Mouse (Mus musculus): ENCODE results near the gene Rbmx2.

Gene Rbmx2

DNA sequence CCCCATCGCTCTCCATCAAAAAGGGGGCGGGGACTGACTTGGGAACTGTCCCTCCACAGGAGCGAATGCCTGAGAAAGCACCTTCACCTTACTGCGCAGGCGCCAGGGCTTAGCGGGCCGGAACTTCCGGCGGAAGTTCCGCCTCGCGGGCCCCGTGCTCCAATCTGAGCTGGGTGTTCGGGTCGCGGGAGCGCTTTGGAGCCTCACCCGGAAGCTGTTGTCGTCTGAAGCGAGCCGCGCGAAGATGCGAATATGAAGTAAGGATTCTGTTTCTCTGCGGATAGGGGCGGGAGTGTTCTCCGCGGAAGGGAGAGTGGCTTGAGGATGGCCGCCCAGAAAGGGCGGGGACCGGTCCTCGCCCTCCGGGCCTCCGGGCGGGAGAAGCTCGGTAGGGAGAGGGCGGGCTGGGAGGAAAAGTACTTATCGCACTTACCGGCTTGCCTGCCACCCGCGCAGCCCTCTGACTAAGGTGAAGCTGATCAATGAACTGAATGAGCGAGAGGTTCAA is at the start of gene Rbmx2:
Gene Rbmx2 (plus strand): TSS at position 141 of the 508 bp plus-strand sequence.
- peak; percentile 92 for DNase-seq (ENCODE audit: low read depth)

DNA sequence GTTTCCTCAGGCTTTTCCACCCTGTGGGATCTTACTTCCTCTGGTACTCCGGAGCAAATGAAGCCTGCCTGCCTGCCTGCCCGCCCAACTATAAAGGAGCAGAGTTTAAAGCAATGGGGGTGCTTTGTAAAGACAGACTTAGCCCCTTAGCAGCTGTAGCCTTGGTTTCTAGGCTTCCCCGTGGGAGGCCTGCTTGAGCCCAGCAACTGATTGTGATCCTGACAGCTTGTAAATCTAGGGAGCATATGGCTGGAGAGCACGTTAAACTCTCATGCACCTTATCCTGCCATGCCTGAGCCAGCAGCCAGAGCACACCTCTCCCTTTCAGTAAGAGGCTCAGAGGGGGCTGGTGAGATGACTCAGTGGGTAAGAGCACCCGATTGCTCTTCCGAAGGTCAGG is 28.0 kb upstream of the Rbmx2 start:
- DNase-seq (ENCODE audit: low read depth), result no peak

DNA sequence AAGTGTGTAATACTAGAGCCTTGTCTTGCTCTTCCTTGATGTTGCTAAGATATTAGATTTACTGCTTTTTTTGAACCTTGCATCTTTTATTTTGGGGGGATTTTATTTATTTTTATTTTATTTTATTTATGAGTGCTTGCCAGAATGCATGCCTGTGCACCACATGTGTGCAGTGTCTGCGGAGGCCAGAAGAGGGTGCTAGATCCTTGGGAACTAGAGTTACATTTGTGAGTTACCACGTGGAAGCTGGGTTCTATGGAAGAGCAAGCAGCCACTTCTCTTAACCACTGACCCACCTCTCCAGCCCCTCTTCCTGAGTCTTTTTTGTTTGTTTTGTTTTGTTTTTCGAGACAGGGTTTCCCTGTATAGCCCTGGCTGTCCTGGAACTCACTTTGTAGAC is 25.2 kb upstream of the Rbmx2 start:
- DNase-seq (ENCODE audit: low read depth), result peak; percentile 45

DNA sequence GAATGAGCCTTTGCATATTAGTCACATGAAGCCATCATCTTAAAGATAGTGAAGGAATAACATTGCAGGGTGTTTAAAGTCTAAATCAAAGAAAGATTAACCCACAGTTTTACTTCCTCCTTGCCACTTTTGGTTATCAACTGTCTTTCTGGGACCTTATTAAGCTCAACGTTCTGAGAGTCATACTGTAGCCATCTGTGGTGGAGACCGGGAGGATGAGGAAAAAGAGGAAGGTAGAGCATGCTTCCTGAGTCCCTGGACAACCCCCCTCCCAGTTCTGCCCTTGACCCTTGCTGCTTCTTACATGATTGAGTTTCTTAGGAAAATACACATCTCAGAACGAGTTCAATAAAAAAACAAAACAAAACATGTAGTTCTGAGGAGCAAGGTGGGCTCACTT is 23.1 kb upstream of the Rbmx2 start:
- no peak for DNase-seq (ENCODE audit: low read depth)

DNA sequence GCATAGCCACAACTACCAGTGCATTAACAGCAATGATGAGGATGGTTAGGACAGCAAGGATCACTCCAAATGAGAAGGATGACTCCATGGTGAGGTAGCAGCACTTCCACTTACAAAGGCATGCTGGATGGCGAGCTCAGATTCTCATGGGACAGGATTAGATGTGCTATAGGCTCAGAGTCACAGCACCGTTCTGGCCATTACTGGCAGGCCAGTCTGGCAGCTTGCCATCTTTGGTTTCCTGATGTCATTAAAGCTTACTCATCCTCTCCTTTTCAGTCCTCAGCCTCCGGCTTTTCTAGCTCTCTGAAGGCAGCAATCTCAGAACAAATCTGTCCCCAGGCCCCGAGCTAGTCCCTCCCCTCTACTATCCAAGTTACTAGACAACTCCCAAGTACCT is 20.6 kb upstream of the Rbmx2 start, which contains the start of gene Gpr119:
Gene Gpr119 (minus strand): TSS at position 308 of the 400 bp plus-strand sequence.
- peak; percentile 55 for DNase-seq (ENCODE audit: low read depth)

DNA sequence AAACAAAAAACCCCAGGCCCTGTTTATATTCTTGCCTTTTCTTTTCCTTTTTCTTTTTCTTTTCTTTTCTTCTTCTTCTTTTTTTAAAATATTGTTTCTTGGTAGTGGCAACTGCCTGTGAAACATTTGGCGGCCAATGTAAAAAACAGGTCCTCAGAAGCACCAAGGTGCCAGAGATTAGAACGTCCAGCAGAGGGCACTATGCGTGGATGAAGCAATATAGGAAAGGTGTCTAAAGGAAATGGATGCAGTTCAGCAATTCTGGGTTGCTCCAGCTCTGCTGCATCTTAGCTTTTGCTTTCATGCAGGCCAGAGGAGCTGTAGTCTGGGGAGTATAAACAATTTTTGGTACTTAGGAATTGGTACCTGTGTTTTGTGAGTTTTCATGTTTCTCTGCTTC is 11.4 kb upstream of the Rbmx2 start:
- peak; percentile 56 for DNase-seq (ENCODE audit: low read depth)

DNA sequence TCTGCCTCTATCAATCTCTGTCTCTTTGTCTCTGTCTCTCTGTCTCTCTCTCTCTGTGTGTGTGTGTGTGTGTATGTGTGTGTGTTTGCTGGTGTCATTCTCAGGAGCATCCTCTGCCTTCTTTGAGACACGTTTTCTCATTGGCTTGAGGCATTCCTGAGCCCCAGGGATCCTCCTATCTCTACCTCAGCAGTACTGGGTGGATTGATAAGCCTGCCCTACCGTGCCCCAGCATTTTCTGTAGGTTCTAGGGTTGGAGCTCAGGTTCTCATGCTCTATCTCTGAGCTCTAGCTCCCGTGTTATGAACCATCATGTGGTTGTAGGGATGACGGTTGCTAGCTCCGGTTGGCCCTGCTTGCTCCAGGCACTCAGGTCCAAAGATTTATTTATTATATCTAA is 10.9 kb upstream of the Rbmx2 start:
- DNase-seq (ENCODE audit: low read depth), result no peak

DNA sequence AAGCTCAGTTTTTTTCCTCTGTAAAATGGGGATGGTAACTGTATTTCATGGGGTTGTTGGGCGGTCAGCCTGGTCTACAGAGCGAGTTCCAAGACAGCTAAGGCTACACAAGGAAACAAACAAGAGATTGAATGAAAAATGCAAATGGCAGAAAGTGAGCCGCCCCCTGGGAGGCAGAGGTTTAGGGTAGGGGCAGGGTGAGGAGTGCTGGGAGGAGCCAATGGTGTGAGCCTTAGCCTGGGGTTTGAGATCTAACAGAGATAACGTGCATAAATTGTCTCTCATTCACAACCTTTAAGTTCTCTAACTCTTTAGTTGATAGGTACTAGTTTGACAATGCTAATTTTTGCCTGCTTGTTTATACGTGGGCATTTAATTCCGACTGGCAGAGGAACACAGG is 344 bp upstream of the Rbmx2 start:
- no peak for DNase-seq (ENCODE audit: low read depth)

DNA sequence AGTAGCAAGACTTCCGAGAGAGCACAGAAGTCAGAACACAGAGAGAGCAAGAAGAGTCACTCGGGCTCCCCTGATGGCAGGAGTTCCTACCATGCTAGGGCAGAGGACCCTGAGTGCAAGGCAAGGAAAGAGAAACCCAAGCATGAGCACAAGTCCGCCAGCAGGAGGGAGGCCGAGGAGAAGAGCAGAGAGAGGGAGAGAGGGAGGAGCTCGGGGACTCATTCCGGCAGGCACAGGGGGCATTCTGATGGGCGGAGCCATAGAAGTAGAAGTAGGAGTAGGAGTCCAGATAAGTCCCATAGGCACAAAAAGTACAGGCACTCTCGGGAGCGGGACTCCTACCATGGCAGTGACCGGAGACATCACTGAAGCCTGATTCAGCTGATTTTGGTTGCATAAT is 14.9 kb downstream of the Rbmx2 start:
- no peak for DNase-seq (ENCODE audit: low read depth)

DNA sequence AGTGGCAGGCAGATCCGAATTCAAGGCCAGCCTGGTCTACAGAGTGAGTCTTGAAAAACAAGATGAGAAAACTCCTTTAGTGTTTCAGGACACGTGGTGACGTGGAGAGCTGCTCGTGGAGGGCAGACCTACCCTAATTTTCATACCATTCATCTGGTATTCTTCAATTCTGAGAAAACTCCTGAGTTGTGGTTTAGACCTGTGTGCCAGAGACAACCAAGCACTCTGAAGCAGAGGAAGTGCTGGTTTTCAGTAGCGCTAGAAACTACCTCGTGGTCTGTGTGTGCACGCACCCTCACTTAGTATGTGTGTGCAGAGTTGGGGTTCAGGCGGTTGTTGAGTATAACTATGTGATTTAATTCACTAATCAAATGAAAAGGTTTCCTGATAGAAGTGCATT is 18.0 kb downstream of the Rbmx2 start:
- no peak for DNase-seq (ENCODE audit: low read depth)

DNA sequence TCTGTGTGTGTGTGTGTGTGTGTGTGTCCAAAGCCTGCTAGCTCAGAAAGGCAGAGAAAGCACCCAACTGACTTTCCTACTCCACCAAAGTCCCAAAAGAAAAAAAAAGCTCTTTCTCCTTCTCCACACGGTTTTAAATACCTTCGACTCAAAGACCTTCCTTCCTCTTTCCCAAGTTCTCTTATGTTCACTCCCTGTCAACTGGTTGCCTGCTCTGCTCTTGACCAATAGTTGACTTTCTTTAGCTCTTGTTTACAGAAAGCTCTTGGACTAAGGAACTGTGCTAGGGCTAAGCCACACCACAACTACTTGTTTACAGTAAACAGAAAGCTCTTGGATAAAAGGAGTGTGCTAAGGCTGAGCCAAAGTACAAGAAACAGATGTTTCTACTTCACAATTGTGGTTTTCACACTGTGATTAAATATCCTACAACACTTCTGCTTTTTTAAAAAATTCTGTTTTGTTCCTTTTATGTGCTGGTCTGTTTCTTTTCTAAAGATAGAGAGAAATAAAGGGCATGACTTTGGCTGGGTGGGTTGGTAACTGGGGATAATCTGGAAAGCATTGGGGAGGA is 60.0 kb downstream of the Rbmx2 start:
- peak; percentile 2 for DNase-seq (ENCODE audit: low read depth)
